Mouse (Mus musculus): ENCODE measurements around the gene Nudt15.
A peak's percentile ranks its signal among the peaks of the same experiment; 100 is the strongest.
"Not testable (repeated sequence)": the region's sequence is repeated elsewhere in the genome, so short reads cannot be mapped to it uniquely, and the experiment has no call there.

Nudt15 gene

DNA sequence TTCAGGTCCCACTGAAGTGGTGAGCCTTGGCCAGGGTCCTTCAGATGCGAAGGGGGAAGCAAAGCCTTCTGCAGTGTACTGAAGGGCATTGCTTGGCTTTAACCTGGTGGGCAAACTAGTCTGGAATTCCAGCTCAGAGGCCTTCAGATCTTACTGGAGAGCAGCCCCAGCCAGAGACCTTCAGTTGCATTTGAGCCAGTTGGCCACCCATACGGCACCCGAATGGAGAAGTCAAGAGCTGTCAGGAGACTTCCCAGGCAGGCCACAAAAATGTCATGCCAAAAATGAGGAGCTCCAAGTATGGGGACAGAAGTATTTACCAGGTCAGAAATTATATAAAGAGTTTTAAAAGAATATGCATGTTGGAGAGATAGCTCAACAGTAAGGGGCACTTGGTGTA is at the start of gene Nudt15:
Gene Nudt15 (minus strand): TSS at position 192 of the 400 bp plus-strand sequence.
- no peak for DNase-seq

GRCm38 (mm10) chr14:73592166-73592565 is 44.1 kb upstream of the Nudt15 start:
- DNase-seq = no peak

- no peak for DNase-seq
These were observed 40.0 kb upstream of the Nudt15 start for GRCm38 (mm10) chr14:73588080-73588479.

GRCm38 (mm10) chr14:73576336-73576735 is 28.3 kb upstream of the Nudt15 start:
- no peak for DNase-seq

GRCm38 (mm10) chr14:73574053-73574452 is 26.0 kb upstream of the Nudt15 start:
- no peak for DNase-seq

- no peak for DNase-seq
These were observed 23.1 kb upstream of the Nudt15 start for GRCm38 (mm10) chr14:73571143-73571542.

GRCm38 (mm10) chr14:73569831-73570230 is 21.8 kb upstream of the Nudt15 start:
- not testable (repeated sequence) for DNase-seq

DNA sequence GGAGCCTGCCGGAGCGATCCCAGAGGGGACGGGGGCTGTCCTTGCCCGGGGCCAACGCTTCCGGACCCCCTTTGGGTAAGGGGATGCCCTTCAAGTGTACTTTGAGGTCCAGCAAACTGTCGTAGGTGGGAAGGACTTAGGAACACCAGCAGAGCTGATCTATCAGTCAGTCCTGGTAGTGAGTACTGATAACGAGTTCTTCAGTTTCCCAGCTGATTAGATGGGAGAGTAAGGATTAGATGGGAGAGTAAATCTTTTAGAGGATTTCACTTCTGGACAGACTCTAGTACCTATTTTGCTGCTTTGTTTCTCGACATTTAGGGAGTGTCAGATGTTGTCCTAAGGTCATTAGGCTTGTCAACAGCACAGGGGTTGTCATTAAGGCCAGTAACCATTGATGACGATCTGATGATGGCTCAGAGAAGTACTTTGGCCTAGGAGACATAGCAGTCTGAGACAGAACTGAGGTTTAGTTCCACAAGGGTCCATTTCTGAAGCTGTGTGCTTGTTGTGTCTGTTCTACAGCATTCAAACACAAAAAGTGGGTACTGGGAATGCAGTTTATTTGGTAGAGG is 5.2 kb upstream of the Nudt15 start:
- DNase-seq = no peak

GRCm38 (mm10) chr14:73552341-73553121 is 4.5 kb upstream of the Nudt15 start:
- peak; percentile 95 for DNase-seq

DNA sequence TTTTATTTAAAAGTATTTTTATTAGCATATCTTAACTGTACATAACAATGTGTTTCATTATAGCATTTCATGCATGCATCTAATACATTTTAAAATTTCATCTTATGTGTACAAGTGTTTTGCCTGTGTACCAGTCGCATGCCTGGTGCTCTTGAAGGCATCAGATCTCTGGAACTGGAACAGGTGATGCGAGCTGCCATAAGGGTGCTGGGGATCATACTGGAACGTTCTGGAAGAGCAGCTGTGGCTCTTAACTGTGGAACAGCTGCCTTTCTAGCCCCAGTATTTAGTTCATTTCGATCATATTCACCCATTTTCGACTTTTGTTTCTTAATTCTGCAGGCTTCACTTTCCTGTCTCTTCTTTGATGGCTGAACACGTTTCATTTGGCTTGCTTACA is 3.1 kb upstream of the Nudt15 start:
- no peak for DNase-seq

DNA sequence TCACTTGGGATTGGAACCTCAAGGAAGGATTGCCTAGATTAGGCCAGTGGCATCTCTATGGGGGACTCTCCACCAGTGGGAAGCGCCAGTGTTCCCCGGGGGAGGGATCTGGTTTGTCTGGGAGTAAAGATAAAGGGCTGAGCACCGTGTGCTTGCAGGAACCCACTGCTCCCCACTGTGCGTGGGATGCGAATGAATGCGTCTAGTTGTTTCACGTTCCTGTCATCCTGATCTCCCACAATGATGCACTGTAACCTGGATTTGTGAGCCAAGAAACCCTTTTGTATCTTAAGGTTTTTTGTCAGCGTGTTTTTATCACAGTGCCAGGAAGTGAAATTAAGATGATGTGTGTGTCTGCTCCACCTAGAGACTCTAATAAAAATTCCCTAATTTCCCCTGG is 2.7 kb upstream of the Nudt15 start:
- no peak for DNase-seq

- DNase-seq = no peak
These were observed 2.2 kb upstream of the Nudt15 start for GRCm38 (mm10) chr14:73550291-73550690.

GRCm38 (mm10) chr14:73547034-73547433 is 1.0 kb downstream of the Nudt15 start:
- no peak for DNase-seq

DNA sequence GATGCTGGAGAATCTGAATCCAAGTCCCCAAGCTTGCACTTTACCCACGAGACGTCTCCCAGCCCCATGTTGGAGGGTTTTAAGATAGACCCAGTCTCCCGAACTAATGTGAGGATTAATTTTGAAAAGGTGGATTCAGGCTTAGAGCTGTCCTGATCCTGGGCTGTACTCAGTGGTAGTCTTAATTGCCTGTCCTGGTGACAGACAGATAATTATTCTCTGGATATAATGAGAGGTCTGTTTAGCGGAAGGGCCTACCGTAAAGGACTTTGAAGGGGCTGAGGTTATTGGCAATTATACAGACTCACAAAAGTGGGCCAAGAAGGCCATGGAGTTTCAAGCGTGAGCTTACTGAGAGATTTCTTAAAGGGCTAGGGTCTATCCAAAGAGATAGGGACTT is 4.3 kb downstream of the Nudt15 start:
- no peak for DNase-seq

DNA sequence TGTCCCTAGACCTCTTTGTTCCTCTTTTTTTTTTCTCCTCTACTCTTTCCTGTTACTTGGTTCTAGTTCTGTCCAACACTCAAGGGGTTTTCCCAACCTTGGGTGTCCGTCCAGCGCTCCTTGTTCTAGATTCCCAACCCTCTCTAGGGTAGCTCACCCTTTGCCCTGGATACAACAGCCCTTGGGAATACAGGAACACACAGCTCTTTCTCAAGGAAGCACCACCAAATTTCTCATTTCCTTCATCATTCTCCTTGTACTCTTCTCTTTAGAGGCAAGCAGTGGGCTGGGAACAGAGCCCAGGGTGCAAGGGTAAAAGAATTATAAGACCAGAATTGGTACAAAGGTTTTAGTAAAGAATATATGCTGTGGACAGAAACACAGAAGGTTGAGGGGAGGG is 12.4 kb downstream of the Nudt15 start:
- DNase-seq = no peak

DNA sequence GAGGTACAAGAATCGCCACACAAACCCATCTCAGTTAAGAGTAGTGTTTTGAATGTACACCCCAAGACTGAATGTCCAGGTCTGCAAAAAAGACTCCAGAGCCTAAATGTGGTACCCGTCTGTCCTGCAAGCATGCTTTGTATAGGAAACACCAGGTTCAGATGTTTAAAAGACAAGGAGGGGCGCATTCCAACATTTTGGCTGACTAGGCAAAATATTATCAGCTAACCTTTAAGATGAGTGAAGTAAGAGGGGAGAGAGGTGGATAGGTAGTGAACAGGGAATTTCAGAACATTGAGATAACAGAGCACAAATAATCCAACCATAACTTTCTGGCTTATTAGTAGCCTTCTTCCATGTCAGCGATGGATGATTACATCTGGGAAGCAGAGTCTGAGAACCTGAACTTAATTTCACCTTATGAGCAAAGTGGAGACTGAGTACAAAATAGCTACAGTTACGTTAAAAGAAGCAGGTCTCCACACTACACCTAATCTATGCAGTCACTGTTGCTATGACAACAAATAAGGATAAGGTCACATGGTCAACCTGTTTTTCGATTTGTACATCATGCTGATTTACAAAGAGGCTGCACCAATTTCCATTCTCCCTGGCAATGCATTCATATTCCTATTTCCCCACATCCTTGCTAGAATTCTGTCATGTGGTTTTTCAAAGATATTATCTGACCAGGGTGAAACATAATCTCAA is 14.1 kb downstream of the Nudt15 start:
- DNase-seq = no peak

DNA sequence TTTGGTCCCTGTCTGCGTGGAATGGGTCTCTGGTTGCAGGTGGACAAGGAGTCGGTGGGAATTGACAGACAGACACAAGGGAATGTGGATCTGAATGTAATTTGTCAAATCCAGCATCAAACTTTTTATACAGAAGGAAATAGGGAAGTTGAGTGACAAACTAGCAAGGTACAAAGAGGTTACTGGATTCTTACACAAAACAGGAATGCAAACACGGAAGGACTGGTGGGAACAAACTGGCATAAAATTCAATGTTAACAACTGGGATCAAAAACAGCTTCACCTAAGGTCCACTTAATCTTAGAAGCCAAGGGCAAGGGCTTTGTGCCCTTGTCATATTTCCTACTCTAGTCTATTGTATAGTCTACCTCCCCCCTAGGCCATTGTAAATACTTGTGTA is 19.4 kb downstream of the Nudt15 start:
- DNase-seq = not testable (repeated sequence)

DNA sequence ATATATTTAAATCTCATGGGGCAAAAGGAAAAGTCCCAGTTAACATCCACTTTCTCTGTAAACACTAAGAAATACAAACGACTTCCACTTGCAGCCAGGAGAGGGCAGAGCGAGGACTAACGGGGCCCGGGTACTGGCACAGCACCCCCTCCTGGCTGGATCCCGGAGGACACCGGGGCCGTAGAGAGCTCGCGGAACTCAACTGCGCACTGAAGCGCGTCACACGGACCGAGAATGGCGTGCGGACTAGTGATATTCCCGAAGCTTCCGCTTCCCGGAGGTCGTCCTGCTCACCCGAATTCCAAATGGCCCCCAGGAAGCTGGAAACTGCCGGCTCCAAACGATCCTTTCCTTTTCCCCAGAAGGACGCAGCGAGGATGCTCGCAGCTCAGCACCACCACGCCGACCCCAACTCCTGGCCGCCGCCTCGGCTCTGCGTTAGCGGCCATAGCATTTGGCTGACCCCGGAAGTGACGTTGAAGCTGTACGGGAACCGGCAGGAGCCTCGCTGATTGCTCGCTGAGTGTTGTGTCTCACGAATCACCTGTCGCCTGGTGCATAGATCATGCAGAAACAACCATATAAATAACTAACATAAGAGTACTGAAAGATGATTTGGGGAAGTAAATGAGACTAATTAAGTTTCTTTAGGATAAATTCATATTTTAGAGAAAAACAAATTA is 23.1 kb downstream of the Nudt15 start, which contains the start of gene Sucla2:
Gene Sucla2 (plus strand): TSS at position 554 of the 683 bp plus-strand sequence.
- peak; percentile 96 for DNase-seq

- DNase-seq = no peak
These were observed 23.9 kb downstream of the Nudt15 start for GRCm38 (mm10) chr14:73524136-73524535.

- peak; percentile 96 for DNase-seq
These were observed 38.1 kb downstream of the Nudt15 start, which contains the start of gene Med4 for GRCm38 (mm10) chr14:73509765-73510423. Gene Med4, plus strand, starts transcription at chr14:73510025.

GRCm38 (mm10) chr14:73508630-73509395 is 39.2 kb downstream of the Nudt15 start:
- no peak for DNase-seq
